Mouse (Mus musculus): ENCODE data around the gene Usp46. TPM values are rescaled to one million over a fixed set of nuclear protein-coding genes. Genes with fewer than 3 reads are reported as not detected.

Gene Usp46
- polyA plus RNA-seq, 1 experiment from 2014 or later, result 38.5 TPM

Other genes with a start within 250 kb of the Usp46 start
- 17.8 and 20.0 TPM in 2 replicates for gene Rasl11b, start 126.9 kb upstream of the Usp46 start, polyA plus RNA-seq (2015; fragmentation: Nextera tagmentation; extraction: Ambion mirVana)